Mouse (Mus musculus): ENCODE results near the gene Klhl10. TPM values are rescaled to one million over a fixed set of nuclear protein-coding genes. Genes with fewer than 3 reads are reported as not detected.

Klhl10 gene
- total and polyA plus RNA-seq, 3 experiments: 0.65 to 0.81 TPM; not detected in 1

DNA sequence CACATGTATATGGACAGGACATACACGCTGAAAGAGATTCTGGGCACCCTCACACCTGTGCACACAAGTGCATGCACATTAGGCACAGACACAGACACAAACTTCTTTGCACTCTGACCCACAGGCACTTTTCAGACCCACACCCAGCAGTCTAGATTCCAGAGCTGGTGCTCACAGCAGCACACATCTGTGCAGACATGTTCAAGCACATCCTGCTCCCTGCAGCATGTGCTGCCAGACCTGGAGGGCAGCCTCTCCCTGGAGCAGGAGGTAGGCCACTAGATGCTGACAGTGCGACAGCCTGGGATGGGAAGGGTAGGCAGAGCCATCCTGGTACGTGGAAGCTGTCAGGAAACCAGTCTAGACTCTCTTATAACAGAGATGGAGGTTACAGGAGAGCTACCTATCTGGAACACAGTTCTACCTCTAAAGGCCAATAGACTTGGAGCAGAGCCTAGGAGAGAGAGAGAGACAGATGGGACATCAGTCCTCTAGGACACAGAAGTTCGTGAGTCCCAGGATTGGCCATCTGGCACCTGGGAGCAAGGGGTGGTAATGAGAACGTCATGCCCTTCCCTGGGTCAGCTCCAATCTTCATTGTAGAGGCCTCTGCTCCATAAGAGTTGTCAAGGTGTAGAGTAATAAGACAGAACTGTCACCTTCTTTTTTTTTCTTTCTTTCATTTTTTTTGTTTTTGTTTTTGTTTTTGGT is 34.6 kb upstream of the Klhl10 start:
- no peaks in the 10 kb centered on the region for H3K79me2 ChIP-seq (ENCODE audit: control insufficient read depth, insufficient read depth, low read length, poor library complexity)
- H3K4me3 ChIP-seq (ENCODE audit: control insufficient read depth in 1 of 2, insufficient read depth in 1 of 2, low read depth in 2 of 2, low read length in 2 of 2): no peak overlapping the region
- H3K9me3 ChIP-seq (replicated peaks; ENCODE audit: insufficient read depth, low read length): no peaks in the 10 kb centered on the region
- DNase-seq (ENCODE audit: low read depth, low spot score): no peak
- H3K27ac ChIP-seq (ENCODE audit: control insufficient read depth, low read depth, low read length): no peak overlapping the region
- H3K4me1 ChIP-seq (ENCODE audit: control insufficient read depth in 1 of 2, insufficient read depth in 2 of 2, low read length in 2 of 2): peaks cover 4 to 10% of the 10 kb centered on the region in 2 experiments; a peak in 3 of 4 replicates
- H3K27me3 ChIP-seq (ENCODE audit: control insufficient read depth in 1 of 2, insufficient read depth in 2 of 2, low read length in 2 of 2): no peaks in the 10 kb centered on the region; a peak in 1 of 4 replicates
- peaks cover 0 to 4% of the 10 kb centered on the region in 2 experiments; a peak in 1 of 4 replicates for H3K36me3 ChIP-seq (ENCODE audit: control insufficient read depth in 1 of 2, insufficient read depth in 2 of 2, low read length in 2 of 2)
- no peak overlapping the region for H3K9ac ChIP-seq (ENCODE audit: control insufficient read depth, low read depth, low read length, poor library complexity, severe bottlenecking)
- no peak for TF ChIP-seq SIN3A (IDR thresholded peaks at IDR 0.05; ENCODE audit: low read length)
- TF ChIP-seq ZKSCAN1 (IDR thresholded peaks at IDR 0.05; ENCODE audit: low read depth, low read length): no peak
- no peak for TF ChIP-seq ZC3H11A (IDR thresholded peaks at IDR 0.05; ENCODE audit: low read depth, low read length)
- no peak for TF ChIP-seq CHD2 (IDR thresholded peaks at IDR 0.05; ENCODE audit: low read length)
- TF ChIP-seq JUND (IDR thresholded peaks at IDR 0.05; ENCODE audit: low read depth, low read length): no peak
- TF ChIP-seq POLR2A (IDR thresholded peaks at IDR 0.05; ENCODE audit: control insufficient read depth in 1 of 2, insufficient read depth in 1 of 2, low read depth in 1 of 2, low read length in 2 of 2, poor library complexity in 1 of 2): no peak
- no peak for TF ChIP-seq KAT2A (conservative IDR thresholded peaks at IDR 0.05; ENCODE audit: low read depth, low read length)
- no peak for TF ChIP-seq HCFC1 (IDR thresholded peaks at IDR 0.05; ENCODE audit: low read depth, low read length)
- no peak for TF ChIP-seq ZMIZ1 (IDR thresholded peaks at IDR 0.05; ENCODE audit: low read depth, low read length)
- no peak for TF ChIP-seq MYB (IDR thresholded peaks at IDR 0.05; ENCODE audit: low read depth, low read length)
- TF ChIP-seq CTCF (IDR thresholded peaks at IDR 0.05 in 2 of 3, conservative IDR thresholded peaks at IDR 0.05 in 1 of 3; ENCODE audit: control insufficient read depth in 1 of 3, insufficient read depth in 1 of 3, low read depth in 2 of 3, low read length in 3 of 3, poor library complexity in 1 of 3, severe bottlenecking in 1 of 3): no peak
- TF ChIP-seq MAZ (IDR thresholded peaks at IDR 0.05; ENCODE audit: low read depth, low read length): no peak
- no peak for TF ChIP-seq ETS1 (IDR thresholded peaks at IDR 0.05; ENCODE audit: low read depth, low read length)

DNA sequence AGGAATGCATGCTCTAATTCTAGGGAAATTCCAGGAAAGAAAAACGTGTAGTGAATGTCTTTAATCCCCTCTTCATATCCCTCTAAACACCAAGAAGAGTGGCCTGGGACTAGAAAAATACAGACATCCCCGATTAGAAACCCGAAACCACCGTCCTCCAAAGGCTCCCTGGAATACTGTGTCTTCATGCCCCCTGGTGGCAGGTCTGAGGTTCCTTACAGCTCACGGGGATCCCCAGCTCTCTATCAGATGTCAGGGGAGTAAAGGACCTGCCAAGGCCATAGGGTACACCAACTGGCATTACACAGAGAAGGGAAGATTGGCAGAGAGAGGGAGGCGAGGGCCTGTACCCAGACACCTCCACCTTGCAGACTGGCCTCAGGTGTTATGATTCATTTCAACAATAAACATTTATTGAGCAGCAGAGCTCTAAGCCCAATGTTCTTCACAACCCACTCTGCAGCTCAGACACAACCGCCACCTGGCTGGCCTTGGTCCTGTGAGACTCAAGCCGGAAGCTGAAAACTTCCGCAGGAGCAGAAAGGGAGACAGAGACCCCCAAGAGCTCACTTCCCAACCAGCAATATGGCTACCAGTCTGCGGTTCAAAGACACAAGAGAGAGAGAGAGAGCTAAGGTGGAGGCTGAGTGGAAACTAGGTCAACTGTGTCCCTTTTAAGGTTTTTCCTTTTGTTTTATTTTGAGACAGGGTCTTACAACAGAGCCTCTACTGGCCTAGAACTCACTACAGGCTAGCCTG is 33.5 kb upstream of the Klhl10 start:
- H3K4me1 ChIP-seq (ENCODE audit: control insufficient read depth in 1 of 2, insufficient read depth in 2 of 2, low read length in 2 of 2): no peaks in the 10 kb centered on the region
- no peaks in the 10 kb centered on the region for H3K36me3 ChIP-seq (ENCODE audit: control insufficient read depth in 1 of 2, insufficient read depth in 2 of 2, low read length in 2 of 2)
- no peak overlapping the region for H3K4me3 ChIP-seq (ENCODE audit: control insufficient read depth in 1 of 2, insufficient read depth in 1 of 2, low read depth in 2 of 2, low read length in 2 of 2)
- TF ChIP-seq NRF1 (IDR thresholded peaks at IDR 0.05; ENCODE audit: insufficient read depth, low read depth, low read length, poor library complexity, severe bottlenecking) (no peak), CTCF (IDR thresholded peaks at IDR 0.05 in 2 of 3, conservative IDR thresholded peaks at IDR 0.05 in 1 of 3; ENCODE audit: control insufficient read depth in 1 of 3, insufficient read depth in 1 of 3, low read depth in 2 of 3, low read length in 3 of 3, poor library complexity in 1 of 3, severe bottlenecking in 1 of 3) (peak; percentile 68 to 96 (median 86)), BHLHE40 (IDR thresholded peaks at IDR 0.05; ENCODE audit: borderline replicate concordance, low read depth, low read length) (no peak), USF1 (IDR thresholded peaks at IDR 0.05; ENCODE audit: low read depth, low read length) (no peak), TAL1 (IDR thresholded peaks at IDR 0.05; ENCODE audit: low read length) (no peak), GABPA (IDR thresholded peaks at IDR 0.05; ENCODE audit: low read depth, low read length) (0 out of 2 replicates have a peak, but pooled peaks have one; percentile 32), MYC (IDR thresholded peaks at IDR 0.05; ENCODE audit: low read depth, low read length) (no peak), TBP (IDR thresholded peaks at IDR 0.05; ENCODE audit: low read depth, low read length) (no peak), ZKSCAN1 (IDR thresholded peaks at IDR 0.05; ENCODE audit: low read depth, low read length) (no peak), ZNF384 (IDR thresholded peaks at IDR 0.05; ENCODE audit: low read depth, low read length) (no peak), ZC3H11A (IDR thresholded peaks at IDR 0.05; ENCODE audit: low read depth, low read length) (peak; percentile 86), MAZ (IDR thresholded peaks at IDR 0.05; ENCODE audit: low read depth, low read length) (0 out of 2 replicates have a peak, but pooled peaks have one; percentile 48), MXI1 (IDR thresholded peaks at IDR 0.05; ENCODE audit: low read depth, low read length) (0 out of 2 replicates have a peak, but pooled peaks have one; percentile 15), SMC3 (IDR thresholded peaks at IDR 0.05; ENCODE audit: low read depth, low read length) (peak; percentile 99), RAD21 (IDR thresholded peaks at IDR 0.05; ENCODE audit: low read depth, low read length) (peak; percentile 82), ZMIZ1 (IDR thresholded peaks at IDR 0.05; ENCODE audit: low read depth, low read length) (no peak), RCOR1 (IDR thresholded peaks at IDR 0.05; ENCODE audit: low read depth, low read length) (no peak)
- peak; percentile 82 for DNase-seq (ENCODE audit: low read depth, low spot score)
- H3K27me3 ChIP-seq (ENCODE audit: control insufficient read depth in 1 of 2, insufficient read depth in 2 of 2, low read length in 2 of 2): no peaks in the 10 kb centered on the region; a peak in 1 of 4 replicates
- H3K9me3 ChIP-seq (replicated peaks; ENCODE audit: insufficient read depth, low read length): no peaks in the 10 kb centered on the region
- H3K27ac ChIP-seq (ENCODE audit: control insufficient read depth, low read depth, low read length): no peak overlapping the region
- no peaks in the 10 kb centered on the region for H3K79me2 ChIP-seq (ENCODE audit: control insufficient read depth, insufficient read depth, low read length, poor library complexity)
- no peak overlapping the region for H3K9ac ChIP-seq (ENCODE audit: control insufficient read depth, low read depth, low read length, poor library complexity, severe bottlenecking)
